Comparison of ENCODE assay signal across 10 mouse cellular contexts in genomic region chr11:12858274-12858884, GRCm38 (mm10).
A peak's percentile ranks its signal among the peaks of the same experiment; 100 is the strongest.
DNase-seq lines count a peak whose midpoint lies in the region; ATAC-seq lines count a peak whose summit lies in the region.
"Had no signal": no experiment of that assay in that cellular context is flagged by ENCODE, and none has a peak within 500 bp of the region (broad histone marks: within the 10 kb centered on the region; RNA-seq: fewer than 3 reads in every experiment).

No protein-coding gene starts in this region.

- no peak overlapping the region for H3K9ac ChIP-seq in hindbrain, embryonic 11.5 days (ENCODE audit: low read depth, low read length)
- H3K9ac ChIP-seq in hindbrain, embryonic 14.5 days: no peak overlapping the region
- H3K9ac ChIP-seq in neural tube, embryonic 11.5 days (ENCODE audit: low read length): no peak overlapping the region
- no peak overlapping the region for H3K9ac ChIP-seq in midbrain, embryonic 14.5 days (replicated peaks; ENCODE audit: low read length)

- ATAC-seq in hindbrain, embryonic 11.5 days (ENCODE audit: low FRiP score): peak; percentile 45
- ATAC-seq in hindbrain, embryonic 14.5 days (ENCODE audit: low FRiP score): no peak
- ATAC-seq in neural tube, embryonic 11.5 days (ENCODE audit: insufficient read depth, low FRiP score, low TSS enrichment): peak; percentile 40
- ATAC-seq in midbrain, embryonic 14.5 days (ENCODE audit: low FRiP score, low TSS enrichment): peak; percentile 47
- ATAC-seq: inflammation-experienced regulatory T-cells, adult 6 months had no signal

- DNase-seq in hindbrain, embryonic 11.5 days (ENCODE audit: low spot score): no peak
- no peak for DNase-seq in hindbrain, embryonic 14.5 days (ENCODE audit: low spot score)
- DNase-seq in neural tube, embryonic 11.5 days (ENCODE audit: low spot score): no peak
- DNase-seq in neural tube, embryonic 10.5 days (ENCODE audit: extremely low spot score, low spot score): no peak
- DNase-seq in midbrain, embryonic 14.5 days: no peak
- no peak for DNase-seq in frontal cortex, adult 2 months (ENCODE audit: extremely low spot score in 1 of 2, low spot score in 1 of 2)
- DNase-seq in cerebellum, postnatal 25 days: no peak
- DNase-seq: adrenal gland, adult 8-10 months; lung, adult 18-20 months had no signal

- H3K36me3 ChIP-seq in hindbrain, embryonic 11.5 days (ENCODE audit: control insufficient read depth, insufficient read depth, low read length): no peaks in the 10 kb centered on the region
- H3K36me3 ChIP-seq in hindbrain, embryonic 14.5 days (replicated peaks; ENCODE audit: control insufficient read depth, insufficient read depth): no peaks in the 10 kb centered on the region
- H3K36me3 ChIP-seq in neural tube, embryonic 11.5 days (ENCODE audit: control insufficient read depth, insufficient read depth, low read length): no peaks in the 10 kb centered on the region
- H3K36me3 ChIP-seq in midbrain, embryonic 14.5 days (ENCODE audit: control insufficient read depth, insufficient read depth, low read length): no peaks in the 10 kb centered on the region

- H3K4me2 ChIP-seq in hindbrain, embryonic 11.5 days (replicated peaks; ENCODE audit: low read depth, low read length): no peak overlapping the region
- no peak overlapping the region for H3K4me2 ChIP-seq in hindbrain, embryonic 14.5 days (replicated peaks)
- no peak overlapping the region for H3K4me2 ChIP-seq in neural tube, embryonic 11.5 days (ENCODE audit: low read depth)
- no peak overlapping the region for H3K4me2 ChIP-seq in midbrain, embryonic 14.5 days (ENCODE audit: low read length)

- 91% methylated on average over 2 of the region's 2 CpGs for WGBS in hindbrain, embryonic 11.5 days
- WGBS in hindbrain, embryonic 14.5 days: 94% methylated on average over 2 of the region's 2 CpGs
- 86% methylated on average over 2 of the region's 2 CpGs for WGBS in neural tube, embryonic 11.5 days
- WGBS in midbrain, embryonic 14.5 days: 93% methylated on average over 2 of the region's 2 CpGs

- H3K9me3 ChIP-seq in hindbrain, embryonic 11.5 days (ENCODE audit: control insufficient read depth, low read length): no peaks in the 10 kb centered on the region
- H3K9me3 ChIP-seq in hindbrain, embryonic 14.5 days (ENCODE audit: control insufficient read depth, low read length): no peaks in the 10 kb centered on the region
- no peaks in the 10 kb centered on the region for H3K9me3 ChIP-seq in neural tube, embryonic 11.5 days (ENCODE audit: control insufficient read depth, low read length)
- H3K9me3 ChIP-seq in midbrain, embryonic 14.5 days (ENCODE audit: control insufficient read depth, low read length): no peaks in the 10 kb centered on the region

- H3K4me3 ChIP-seq in hindbrain, embryonic 11.5 days (ENCODE audit: low read depth, low read length): no peak overlapping the region
- H3K4me3 ChIP-seq in hindbrain, embryonic 14.5 days (replicated peaks; ENCODE audit: low read length): no peak overlapping the region
- no peak overlapping the region for H3K4me3 ChIP-seq in neural tube, embryonic 11.5 days (ENCODE audit: low read depth, low read length)
- no peak overlapping the region for H3K4me3 ChIP-seq in midbrain, embryonic 14.5 days (replicated peaks; ENCODE audit: low read depth, low read length)

- no peak overlapping the region for H3K27ac ChIP-seq in hindbrain, embryonic 11.5 days (ENCODE audit: low read depth, low read length)
- H3K27ac ChIP-seq in hindbrain, embryonic 14.5 days: no peak overlapping the region
- H3K27ac ChIP-seq in neural tube, embryonic 11.5 days (ENCODE audit: low read depth, low read length): no peak overlapping the region
- no peak overlapping the region for H3K27ac ChIP-seq in midbrain, embryonic 14.5 days (replicated peaks; ENCODE audit: low read depth, low read length)

- H3K27me3 ChIP-seq in hindbrain, embryonic 11.5 days (ENCODE audit: control insufficient read depth, insufficient read depth, low read length): no peaks in the 10 kb centered on the region
- H3K27me3 ChIP-seq in hindbrain, embryonic 14.5 days (ENCODE audit: control insufficient read depth, insufficient read depth, low read length): no peaks in the 10 kb centered on the region
- H3K27me3 ChIP-seq in neural tube, embryonic 11.5 days (ENCODE audit: control insufficient read depth, insufficient read depth, low read length): no peaks in the 10 kb centered on the region
- no peaks in the 10 kb centered on the region for H3K27me3 ChIP-seq in midbrain, embryonic 14.5 days (ENCODE audit: control insufficient read depth, insufficient read depth, low read length)

- H3K4me1 ChIP-seq in hindbrain, embryonic 11.5 days (replicated peaks; ENCODE audit: control insufficient read depth, insufficient read depth, low read length): no peaks in the 10 kb centered on the region
- H3K4me1 ChIP-seq in hindbrain, embryonic 14.5 days (replicated peaks; ENCODE audit: control insufficient read depth, insufficient read depth, low read length): no peaks in the 10 kb centered on the region
- H3K4me1 ChIP-seq in neural tube, embryonic 11.5 days (ENCODE audit: control insufficient read depth, insufficient read depth, low read length): no peaks in the 10 kb centered on the region
- H3K4me1 ChIP-seq in midbrain, embryonic 14.5 days (ENCODE audit: control insufficient read depth, insufficient read depth, low read length): no peaks in the 10 kb centered on the region
